In the genomic region with DNA sequence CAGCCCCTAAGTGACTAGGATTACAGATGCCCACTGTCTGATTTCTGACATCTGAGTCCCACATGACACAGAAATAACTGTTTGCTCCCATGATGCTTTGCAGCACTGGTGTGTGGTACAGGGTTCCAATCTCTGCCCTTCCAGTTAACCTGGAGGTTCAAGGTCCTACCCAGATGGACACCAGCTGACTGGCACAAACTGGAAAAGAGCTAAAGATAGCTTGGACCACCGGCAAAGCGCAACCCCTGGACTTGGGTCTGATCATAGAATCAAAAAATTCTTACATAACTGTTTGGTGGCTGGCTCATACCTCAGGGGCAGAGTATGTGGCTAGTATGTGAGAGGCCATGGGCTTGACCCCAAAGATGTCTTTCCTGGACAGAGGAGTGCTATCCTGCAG, we compare ENCODE assay signal across 21 mouse cellular contexts.
"Had no signal": no experiment of that assay in that cellular context is flagged by ENCODE, and none has a peak within 500 bp of the region (broad histone marks: within the 10 kb centered on the region; RNA-seq: fewer than 3 reads in every experiment).

No protein-coding gene starts in this region.

- H3K27me3 ChIP-seq: heart, embryonic 12.5 days; hindbrain, embryonic 12.5 days; kidney, embryonic 15.5 days; liver, embryonic 15.5 days had no signal

- H3K4me1 ChIP-seq: heart, embryonic 10.5 days; heart, embryonic 12.5 days; hindbrain, embryonic 12.5 days; intestine, embryonic 15.5 days; limb, embryonic 10.5 days; limb, embryonic 12.5 days had no signal

- DNase-seq: gastrocnemius, adult 2 months; gastrocnemius, postnatal 10 days; gastrocnemius, postnatal 25 days; heart, adult 18-20 months; heart, postnatal 10 days; heart, postnatal 4 days; liver; liver, embryonic 13.5 days had no signal

- H3K4me3 ChIP-seq: gastrocnemius, adult 2 months; heart, embryonic 10.5 days; heart, embryonic 12.5 days; hindbrain, embryonic 10.5 days; hindbrain, embryonic 12.5 days; intestine, embryonic 15.5 days; kidney, embryonic 15.5 days; layer of hippocampus, adult 2 months; left cerebral cortex, adult 2 months; limb, embryonic 10.5 days; limb, embryonic 12.5 days; liver, embryonic 13.5 days; liver, embryonic 15.5 days had no signal

- H3K27ac ChIP-seq: gastrocnemius, adult 2 months; heart, embryonic 10.5 days; hindbrain, embryonic 10.5 days; hindbrain, embryonic 12.5 days; hindbrain, embryonic 14.5 days; intestine, embryonic 15.5 days; kidney, embryonic 15.5 days; kidney, postnatal 0 days; layer of hippocampus, adult 2 months; left cerebral cortex, adult 2 months; limb, embryonic 10.5 days; limb, embryonic 12.5 days; liver, embryonic 13.5 days; liver, embryonic 15.5 days had no signal

- H3K36me3 ChIP-seq: heart, embryonic 10.5 days; heart, embryonic 12.5 days; hindbrain, embryonic 10.5 days; hindbrain, embryonic 12.5 days; intestine, embryonic 15.5 days; kidney, embryonic 15.5 days; limb, embryonic 10.5 days; limb, embryonic 12.5 days; liver, embryonic 13.5 days; liver, embryonic 15.5 days had no signal
